Mouse (Mus musculus) forebrain, embryonic 13.5 days (tissue): ENCODE data around the gene Plk4. TPM values are rescaled to one million over a fixed set of nuclear protein-coding genes. Genes with fewer than 3 reads are reported as not detected.
"Not testable (repeated sequence)": the region's sequence is repeated elsewhere in the genome, so short reads cannot be mapped to it uniquely, and the experiment has no call there.

Experiments
- ATAC-seq: fragments of 200-750 bp; cut with Nextera tagmentation; 2 replicates; pipeline ENCODE4 v1.8.0; 2017
- H3K27ac ChIP-seq: fragments of 300-500 bp; sonication (generic); 2 replicates; pipeline ENCODE4 v1.5.1; 2015; ENCODE audit warnings: inconsistent platforms, mild to moderate bottlenecking, moderate library complexity
- H3K27me3 ChIP-seq: fragments of 300-500 bp; sonication (generic); 2 replicates; pipeline ENCODE4 v1.6.1; 2015; ENCODE audit warnings: mild to moderate bottlenecking, inconsistent platforms
- H3K36me3 ChIP-seq: fragments of 300-500 bp; sonication (generic); 2 replicates; pipeline ENCODE4 v1.6.1; 2015; ENCODE audit warnings: mild to moderate bottlenecking, inconsistent platforms; ENCODE audit not compliant: poor library complexity, severe bottlenecking
- H3K4me1 ChIP-seq: fragments of 300-500 bp; sonication (generic); 2 replicates; pipeline ENCODE4 v1.6.1; 2015; ENCODE audit warnings: inconsistent platforms
- H3K4me2 ChIP-seq: fragments of 300-500 bp; sonication (generic); 2 replicates; pipeline ENCODE4 v1.6.1; 2015; ENCODE audit warnings: inconsistent platforms, mild to moderate bottlenecking, moderate library complexity
- H3K4me3 ChIP-seq: fragments of 300-500 bp; sonication (generic); 2 replicates; pipeline ENCODE4 v1.5.1; 2015; ENCODE audit warnings: mild to moderate bottlenecking, inconsistent platforms
- H3K9ac ChIP-seq: fragments of 300-500 bp; sonication (generic); 2 replicates; pipeline ENCODE4 v1.6.1; 2015; ENCODE audit warnings: mild to moderate bottlenecking, inconsistent platforms
- H3K9me3 ChIP-seq: fragments of 300-500 bp; sonication (generic); replicated peaks from 2 replicates; pipeline ENCODE4 v1.6.1; 2016; ENCODE audit warnings: inconsistent platforms
- WGBS: fragments of 180-500 bp; shearing (Covaris S2); methylation state at CpG from one replicate; pipeline ENCODE4 v1.1.7; 2015; 5-methylcytosine and 5-hydroxymethylcytosine counted together
- polyA plus RNA-seq: library from polyadenylated mRNA; unstranded; fragments of >200 nt; fragmentation: Nextera tagmentation; extraction: Ambion mirVana; gene quantifications from 2 replicates; pipeline ENCODE4 v1.2.1, GENCODE M21; 2015

Gene Plk4
- polyA plus RNA-seq, 1 experiment from 2014 or later, result 46.8 TPM

GRCm38 (mm10) chr3:40846473-40846956 is 46.7 kb downstream of the Plk4 start, which contains the start of gene Mfsd8:
Gene Mfsd8, minus strand, starts transcription at chr3:40846886.
- not testable (repeated sequence) for H3K36me3 ChIP-seq, H3K9me3 ChIP-seq, H3K27me3 ChIP-seq, H3K4me1 ChIP-seq
- peak; percentile 99 for ATAC-seq
- Histone ChIP-seq H3K4me3 (peak within 1 kb of the TSS; percentile 49), H3K9ac (peak within 1 kb of the TSS; percentile 68), H3K27ac (peak within 1 kb of the TSS; percentile 76), H3K4me2 (peak within 1 kb of the TSS; percentile 68)
- under 1% methylated on average over 38 of the region's 39 CpGs for WGBS

GRCm38 (mm10) chr3:40846957-40847017 is 47.0 kb downstream of the Plk4 start, which contains the start of gene Abhd18:
Gene Abhd18, plus strand, starts transcription at chr3:40846970.
- H3K27me3 ChIP-seq, H3K36me3 ChIP-seq, H3K9me3 ChIP-seq, ATAC-seq, H3K4me1 ChIP-seq: not testable (repeated sequence)
- Histone ChIP-seq H3K9ac (peak within 1 kb of the TSS; percentile 68), H3K27ac (peak within 1 kb of the TSS; percentile 76), H3K4me3 (peak within 1 kb of the TSS; percentile 49), H3K4me2 (peak within 1 kb of the TSS; percentile 68)
- WGBS, result 0% methylated on average over 3 of the region's 4 CpGs

- not testable (repeated sequence) for H3K9me3 ChIP-seq, H3K4me1 ChIP-seq, ATAC-seq, H3K27me3 ChIP-seq, H3K36me3 ChIP-seq
- Histone ChIP-seq H3K9ac (peak overlapping the region; percentile 63), H3K27ac (peak overlapping the region; percentile 48), H3K4me3 (peak overlapping the region; percentile 49), H3K4me2 (peak overlapping the region; percentile 68)
- 1% methylated on average over 16 of the region's 21 CpGs for WGBS
Observed at GRCm38 (mm10) chr3:40847018-40847417, 47.2 kb downstream of the Plk4 start.

GRCm38 (mm10) chr3:40847936-40848335 is 48.1 kb downstream of the Plk4 start:
- not testable (repeated sequence) for H3K4me1 ChIP-seq, H3K27ac ChIP-seq, H3K4me2 ChIP-seq, H3K9me3 ChIP-seq, H3K4me3 ChIP-seq, H3K36me3 ChIP-seq, H3K9ac ChIP-seq, H3K27me3 ChIP-seq, ATAC-seq
- WGBS, result 92% methylated on average over 2 of the region's 2 CpGs

- H3K27ac ChIP-seq, H3K27me3 ChIP-seq, H3K4me1 ChIP-seq, H3K4me2 ChIP-seq, H3K4me3 ChIP-seq, H3K36me3 ChIP-seq, H3K9me3 ChIP-seq, ATAC-seq, H3K9ac ChIP-seq: not testable (repeated sequence)
- 97% methylated on average over 3 of the region's 3 CpGs for WGBS
Observed at GRCm38 (mm10) chr3:40853123-40853738, 53.4 kb downstream of the Plk4 start.

Other genes with a start within 250 kb of the Plk4 start
- 0.15 TPM in 1 of 2 replicates, not detected in the other for gene Slc25a31, start 91.2 kb upstream of the Plk4 start, polyA plus RNA-seq
- gene Hspa4l, start 55.5 kb upstream of the Plk4 start, polyA plus RNA-seq, result 48.5 and 53.5 TPM in 2 replicates
- 17.5 and 17.7 TPM in 2 replicates for gene Mfsd8, start 46.9 kb downstream of the Plk4 start, polyA plus RNA-seq
- 9.5 and 12.1 TPM in 2 replicates for gene Abhd18, start 47.0 kb downstream of the Plk4 start, polyA plus RNA-seq
- gene 1700034I23Rik, start 102.5 kb downstream of the Plk4 start, polyA plus RNA-seq, result 0.14 and 0.38 TPM in 2 replicates
- gene Larp1b, start 149.8 kb downstream of the Plk4 start, polyA plus RNA-seq, result 2.4 and 2.6 TPM in 2 replicates